Mouse (Mus musculus): ENCODE data around the gene Serpina9. TPM values are rescaled to one million over a fixed set of nuclear protein-coding genes. Genes with fewer than 3 reads are reported as not detected.
"Not testable (repeated sequence)": the region's sequence is repeated elsewhere in the genome, so short reads cannot be mapped to it uniquely, and the experiment has no call there.

The Serpina9 gene
- polyA plus RNA-seq, 1 experiment from 2014 or later = not detected

- 38% methylated on average over 3 of the region's 3 CpGs for WGBS (ENCODE audit: insufficient replicate concordance)
- Histone ChIP-seq H3K4me3 (replicated peaks) (no peak overlapping the region), H3K9ac (no peak overlapping the region), H3K9me3 (replicated peaks) (no peaks in the 10 kb centered on the region), H3K4me2 (no peak overlapping the region), H3K27me3 (no peaks in the 10 kb centered on the region), H3K36me3 (replicated peaks) (no peaks in the 10 kb centered on the region), H3K4me1 (replicated peaks) (no peaks in the 10 kb centered on the region; the same call in 1 of the 2 replicates), H3K27ac (replicated peaks) (no peak overlapping the region)
- ATAC-seq (ENCODE audit: insufficient read depth) = no peak
Observed at GRCm38 (mm10) chr12:103966761-103967160, 46.8 kb downstream of the Serpina9 start.

DNA sequence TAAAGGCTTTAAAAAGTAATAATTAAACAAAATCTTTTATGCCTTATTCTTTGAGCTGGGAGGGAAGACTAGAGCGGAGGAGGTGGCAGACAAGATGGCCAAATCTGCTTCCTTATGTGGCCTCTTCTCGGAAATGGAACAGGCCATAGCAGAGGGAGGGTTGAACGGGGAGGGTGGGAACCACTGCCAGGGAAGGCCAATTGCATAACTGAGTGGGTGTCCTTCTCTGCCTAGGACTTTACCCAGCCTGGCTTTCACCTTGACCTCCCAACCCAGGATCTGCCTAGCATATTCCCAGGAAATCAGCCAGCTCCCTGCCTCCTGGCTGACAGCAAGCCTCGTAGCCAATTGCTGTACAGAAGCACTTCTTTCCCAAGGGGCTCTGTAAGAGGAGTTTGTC is 50.3 kb downstream of the Serpina9 start:
- Histone ChIP-seq H3K4me1 (replicated peaks) (no peaks in the 10 kb centered on the region; the same call in 1 of the 2 replicates), H3K4me3 (replicated peaks) (no peak overlapping the region), H3K27ac (replicated peaks) (no peak overlapping the region), H3K4me2 (no peak overlapping the region), H3K36me3 (replicated peaks) (no peaks in the 10 kb centered on the region), H3K9me3 (replicated peaks) (no peaks in the 10 kb centered on the region), H3K9ac (no peak overlapping the region), H3K27me3 (no peaks in the 10 kb centered on the region)
- 53% methylated on average over 4 of the region's 4 CpGs for WGBS (ENCODE audit: insufficient replicate concordance)
- ATAC-seq (ENCODE audit: insufficient read depth) = peak; percentile 51

DNA sequence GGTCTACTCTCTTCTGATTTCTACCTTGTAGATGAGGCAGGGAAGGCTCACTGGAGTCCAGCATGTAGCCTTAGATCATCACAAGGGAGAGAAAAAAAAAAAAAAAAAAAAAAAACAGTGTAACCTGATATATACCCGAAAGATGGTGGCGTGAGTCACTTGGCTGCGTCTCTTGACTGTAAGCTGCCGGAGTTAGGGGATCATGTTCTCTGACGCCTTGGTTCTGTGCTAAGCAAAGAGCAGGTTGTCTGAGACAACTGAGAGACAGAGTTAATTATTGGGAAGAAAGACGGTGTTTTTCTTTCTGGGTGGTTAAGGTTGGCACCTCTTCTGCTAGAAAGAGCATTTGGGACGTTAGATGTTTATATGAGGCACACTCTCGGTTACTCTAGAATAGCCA is 50.7 kb downstream of the Serpina9 start:
- 77% methylated on average over 8 of the region's 8 CpGs for WGBS (ENCODE audit: insufficient replicate concordance)
- Histone ChIP-seq H3K4me3 (replicated peaks) (no peak overlapping the region), H3K27me3 (no peaks in the 10 kb centered on the region), H3K4me2 (no peak overlapping the region), H3K36me3 (replicated peaks) (no peaks in the 10 kb centered on the region), H3K9ac (no peak overlapping the region), H3K27ac (replicated peaks) (no peak overlapping the region), H3K9me3 (replicated peaks) (no peaks in the 10 kb centered on the region), H3K4me1 (replicated peaks) (no peaks in the 10 kb centered on the region; the same call in 1 of the 2 replicates)
- no peak for ATAC-seq (ENCODE audit: insufficient read depth)

DNA sequence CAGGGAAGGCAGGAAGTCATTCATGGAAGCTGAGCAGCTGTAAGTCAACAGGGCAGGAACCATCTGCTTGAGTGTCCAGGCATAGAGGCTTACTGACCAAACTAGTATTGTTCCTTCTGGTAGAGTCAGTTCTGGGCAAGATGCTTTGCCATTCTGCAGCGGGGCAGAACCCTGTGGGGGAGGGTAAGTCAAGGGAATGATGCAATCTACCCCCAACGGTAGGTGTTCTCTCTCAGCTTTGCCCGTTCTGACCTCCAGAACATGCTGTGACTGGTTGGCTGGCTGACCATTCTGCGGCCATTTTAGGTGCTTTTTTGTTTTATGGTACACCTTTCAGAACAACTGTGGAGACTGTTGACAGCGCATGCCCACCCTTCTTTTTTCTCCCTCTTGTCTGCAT is 51.2 kb downstream of the Serpina9 start:
- 59% methylated on average over 5 of the region's 5 CpGs for WGBS (ENCODE audit: insufficient replicate concordance)
- Histone ChIP-seq H3K4me1 (replicated peaks) (no peaks in the 10 kb centered on the region; the same call in 1 of the 2 replicates), H3K27ac (replicated peaks) (no peak overlapping the region), H3K9ac (no peak overlapping the region), H3K4me3 (replicated peaks) (no peak overlapping the region), H3K27me3 (no peaks in the 10 kb centered on the region), H3K4me2 (no peak overlapping the region), H3K9me3 (replicated peaks) (no peaks in the 10 kb centered on the region), H3K36me3 (replicated peaks) (no peaks in the 10 kb centered on the region)
- no peak for ATAC-seq (ENCODE audit: insufficient read depth)

DNA sequence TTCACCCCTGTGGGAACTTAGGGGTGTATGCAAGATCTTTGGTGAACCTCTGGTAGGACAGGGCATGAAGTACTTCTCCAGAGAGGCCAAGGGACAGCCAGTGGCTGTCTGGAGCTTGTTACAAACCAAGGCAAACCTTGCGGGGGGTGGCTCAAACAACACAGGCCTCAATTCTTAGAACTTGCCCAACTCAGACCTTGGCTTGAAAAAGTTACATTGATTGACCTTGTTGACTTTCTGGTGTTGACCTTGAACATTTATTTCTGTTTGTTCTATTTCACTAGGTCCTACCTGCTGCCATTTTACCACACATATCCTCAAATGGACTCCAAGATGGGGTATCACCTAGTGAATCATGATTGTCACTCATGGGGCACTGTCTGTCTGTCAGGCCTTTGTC is 51.8 kb downstream of the Serpina9 start:
- no peak for ATAC-seq (ENCODE audit: insufficient read depth)
- no peak overlapping the region for H3K9ac ChIP-seq

DNA sequence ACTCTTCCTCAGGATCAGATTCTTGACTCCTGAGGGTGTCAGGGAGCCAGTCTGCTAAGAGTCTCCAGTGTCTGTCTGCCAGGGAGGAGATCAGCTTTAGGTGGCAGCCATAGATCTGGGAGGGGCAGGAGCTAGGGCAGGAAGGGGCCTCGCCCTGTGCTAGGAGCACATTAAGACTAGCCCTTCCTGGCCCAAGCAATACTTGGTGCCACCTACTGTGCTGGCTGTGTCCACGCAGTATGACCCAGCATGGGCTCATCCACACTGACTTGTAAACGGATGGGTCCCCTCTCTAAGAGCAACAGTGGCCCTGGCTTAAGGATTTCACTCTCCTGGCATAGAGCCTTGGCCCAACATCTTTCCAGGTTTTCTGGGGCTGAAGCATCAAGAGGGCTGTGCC is 54.8 kb downstream of the Serpina9 start, which contains the start of gene Serpina1e:
TSS of gene Serpina1e (minus strand) at position 178 of the 400 bp plus-strand sequence.
- Histone ChIP-seq H3K9ac (no peak within 1 kb of the TSS), H3K4me1 (replicated peaks) (no peaks in the 10 kb centered on the region; the same call in 1 of the 2 replicates), H3K27ac (replicated peaks) (no peak within 1 kb of the TSS), H3K27me3 (no peaks in the 10 kb centered on the region), H3K4me3 (replicated peaks) (no peak within 1 kb of the TSS), H3K9me3 (replicated peaks) (no peaks in the 10 kb centered on the region), H3K4me2 (no peak within 1 kb of the TSS), H3K36me3 (replicated peaks) (no peaks in the 10 kb centered on the region)
- 63% methylated on average over 3 of the region's 3 CpGs for WGBS (ENCODE audit: insufficient replicate concordance)
- no peak for ATAC-seq (ENCODE audit: insufficient read depth)

More for the DNA sequence above, 51.8 kb downstream of the Serpina9 start:
- H3K9me3 ChIP-seq (replicated peaks) = no peaks in the 10 kb centered on the region
- 71% methylated on average over 1 of the region's 1 CpGs for WGBS (ENCODE audit: insufficient replicate concordance)
- no peaks in the 10 kb centered on the region for H3K27me3 ChIP-seq
- no peak overlapping the region for H3K27ac ChIP-seq (replicated peaks)
- H3K4me2 ChIP-seq = no peak overlapping the region
- H3K4me3 ChIP-seq (replicated peaks) = no peak overlapping the region
- no peaks in the 10 kb centered on the region; the same call in 1 of the 2 replicates for H3K4me1 ChIP-seq (replicated peaks)
- H3K36me3 ChIP-seq (replicated peaks) = no peaks in the 10 kb centered on the region

- not testable (repeated sequence) for H3K27ac ChIP-seq (replicated peaks); H3K4me1 ChIP-seq (replicated peaks); H3K9me3 ChIP-seq (replicated peaks); ATAC-seq (ENCODE audit: insufficient read depth); H3K36me3 ChIP-seq (replicated peaks); H3K9ac ChIP-seq; H3K27me3 ChIP-seq
- WGBS (ENCODE audit: insufficient replicate concordance) = 54% methylated on average over 2 of the region's 2 CpGs
- peak overlapping the region; percentile 29 for H3K4me3 ChIP-seq (replicated peaks)
- peak overlapping the region; percentile 15; the same call in 1 of the 2 replicates for H3K4me2 ChIP-seq
Observed at GRCm38 (mm10) chr12:103956555-103956954, 57.0 kb downstream of the Serpina9 start.

DNA sequence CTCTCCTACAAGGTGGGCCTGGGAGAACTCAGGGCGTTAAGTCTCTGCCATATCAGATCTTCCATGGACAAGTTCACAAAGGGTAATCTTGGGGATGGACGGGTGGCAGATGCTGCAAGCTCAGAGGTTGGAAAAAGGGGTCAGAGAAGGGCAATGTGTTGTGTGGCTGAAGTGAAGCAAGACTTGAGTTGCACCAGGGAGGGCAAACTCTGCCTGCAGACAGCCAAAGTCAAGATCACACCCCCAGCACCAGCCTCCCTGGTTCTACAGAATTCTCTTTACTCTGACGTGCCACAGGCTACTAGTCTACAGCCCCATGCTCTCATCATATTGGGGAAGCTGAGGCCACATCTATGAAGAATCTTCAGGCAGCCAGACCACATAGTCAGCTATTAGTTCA is 60.6 kb downstream of the Serpina9 start:
- H3K27ac ChIP-seq (replicated peaks); H3K4me1 ChIP-seq (replicated peaks); H3K27me3 ChIP-seq; H3K4me3 ChIP-seq (replicated peaks); ATAC-seq (ENCODE audit: insufficient read depth); H3K4me2 ChIP-seq; H3K9me3 ChIP-seq (replicated peaks); H3K36me3 ChIP-seq (replicated peaks); H3K9ac ChIP-seq: not testable (repeated sequence)
- 53% methylated on average over 3 of the region's 3 CpGs for whole genome bisulfite sequencing (ENCODE audit: insufficient replicate concordance)

- Histone ChIP-seq H3K9me3 (replicated peaks) (0 out of 2 replicates have a peak, but pooled peaks cover 5% of the 10 kb centered on the region), H3K27me3 (no peaks in the 10 kb centered on the region), H3K4me3 (replicated peaks) (no peak overlapping the region), H3K4me1 (replicated peaks) (no peaks in the 10 kb centered on the region), H3K27ac (replicated peaks) (no peak overlapping the region), H3K4me2 (no peak overlapping the region), H3K9ac (no peak overlapping the region), H3K36me3 (replicated peaks) (no peaks in the 10 kb centered on the region)
- no peak for ATAC-seq (ENCODE audit: insufficient read depth)
- WGBS (ENCODE audit: insufficient replicate concordance) = 61% methylated on average over 4 of the region's 4 CpGs
Observed at GRCm38 (mm10) chr12:103946243-103946642, 67.3 kb downstream of the Serpina9 start.

Other genes starting within 250 kb of the Serpina9 start
- 369 and 460 TPM in 2 replicates for gene Serpina1d, start 240.2 kb downstream of the Serpina9 start, polyA plus RNA-seq (2015; fragmentation: Nextera tagmentation; extraction: Ambion mirVana)
- gene Serpina1b, start 183.4 kb downstream of the Serpina9 start, polyA plus RNA-seq (2015; fragmentation: Nextera tagmentation; extraction: Ambion mirVana) = 949 and 1,166 TPM in 2 replicates
- 688 and 858 TPM in 2 replicates for gene Serpina1a, start 150.2 kb downstream of the Serpina9 start, polyA plus RNA-seq (2015; fragmentation: Nextera tagmentation; extraction: Ambion mirVana)
- gene Serpina1c, start 108.9 kb downstream of the Serpina9 start, polyA plus RNA-seq (2015; fragmentation: Nextera tagmentation; extraction: Ambion mirVana) = 365 and 458 TPM in 2 replicates
- 377 and 507 TPM in 2 replicates for gene Serpina1e, start 54.8 kb downstream of the Serpina9 start, polyA plus RNA-seq (2015; fragmentation: Nextera tagmentation; extraction: Ambion mirVana)
- gene Serpina11, start 23.8 kb downstream of the Serpina9 start, polyA plus RNA-seq (2015; fragmentation: Nextera tagmentation; extraction: Ambion mirVana) = 17.1 and 23.8 TPM in 2 replicates
- 0.05 and 0.08 TPM in 2 replicates for gene Serpina12, start 30.7 kb upstream of the Serpina9 start, polyA plus RNA-seq (2015; fragmentation: Nextera tagmentation; extraction: Ambion mirVana)
- gene Serpina5, start 87.4 kb upstream of the Serpina9 start, polyA plus RNA-seq (2015; fragmentation: Nextera tagmentation; extraction: Ambion mirVana) = 0.08 and 0.23 TPM in 2 replicates
- 0.09 TPM in 1 of 2 replicates, not detected in the other for gene Serpina3a, start 99.0 kb upstream of the Serpina9 start, polyA plus RNA-seq (2015; fragmentation: Nextera tagmentation; extraction: Ambion mirVana)
- 0.13 and 0.24 TPM in 2 replicates for gene Serpina3b, start 114.2 kb upstream of the Serpina9 start, polyA plus RNA-seq (2015; fragmentation: Nextera tagmentation; extraction: Ambion mirVana)
- not detected in 2 replicates for gene Serpina3c, start 140.1 kb upstream of the Serpina9 start, polyA plus RNA-seq (2015; fragmentation: Nextera tagmentation; extraction: Ambion mirVana)
- gene Serpina3f, start 200.8 kb upstream of the Serpina9 start, polyA plus RNA-seq (2015; fragmentation: Nextera tagmentation; extraction: Ambion mirVana) = 0.29 and 0.31 TPM in 2 replicates
- gene Serpina3g, start 222.5 kb upstream of the Serpina9 start, polyA plus RNA-seq (2015; fragmentation: Nextera tagmentation; extraction: Ambion mirVana) = 2.2 and 2.3 TPM in 2 replicates
- gene Serpina3i, start 249.4 kb upstream of the Serpina9 start, polyA plus RNA-seq (2015; fragmentation: Nextera tagmentation; extraction: Ambion mirVana) = 0.14 and 0.17 TPM in 2 replicates

Measured in liver, embryonic 15.5 days (tissue).